Mouse (Mus musculus) CH12.LX (cell line): Measurements from ENCODE around the gene Stag2. TPM values are rescaled to one million over a fixed set of nuclear protein-coding genes. Genes with fewer than 3 reads are reported as not detected.

ENCODE experiments used
- DNase-seq: peaks from one replicate; pipeline ENCODE4 v3.0.0-alpha.2; 2013; ENCODE audit errors: extremely low read depth
- H3K27ac ChIP-seq: 2 replicates; pipeline ENCODE4 v1.5.1; 2012; ENCODE audit warnings: low read depth, mild to moderate bottlenecking, control low read depth, moderate library complexity; ENCODE audit not compliant: insufficient read depth
- H3K27me3 ChIP-seq: replicated peaks from 2 replicates; pipeline ENCODE3; 2012; ENCODE audit warnings: inconsistent platforms
- H3K36me3 ChIP-seq, 2 experiments: replicated peaks in 1 of 2; 2 replicates each; pipeline versions ENCODE3 to v1.6.1; 2012; ENCODE audit warnings: inconsistent platforms in 1 of 2, low read length in 1 of 2, mild to moderate bottlenecking in 1 of 2, mixed read lengths in 1 of 2, moderate library complexity in 1 of 2; ENCODE audit not compliant: control insufficient read depth in 1 of 2, insufficient read depth in 1 of 2
- H3K4me1 ChIP-seq, 2 experiments: 2 replicates each; pipeline ENCODE4 v1.6.1; 2012; ENCODE audit warnings: inconsistent platforms in 1 of 2, moderate library complexity in 1 of 2; ENCODE audit not compliant: insufficient read depth in 2 of 2, control insufficient read depth in 1 of 2
- H3K4me2 ChIP-seq: 2 replicates; pipeline ENCODE4 v1.6.1; 2012; ENCODE audit warnings: low read depth, mild to moderate bottlenecking, control low read depth; ENCODE audit not compliant: poor library complexity, insufficient read depth, severe bottlenecking
- H3K4me3 ChIP-seq, 3 experiments: fragments of 150-350 bp in 1 of 3; sonication (generic) in 1 of 3; replicated peaks in 1 of 3; 2 replicates each; pipeline versions ENCODE3 to v1.5.1; 2011 to 2012; ENCODE audit warnings: low read depth in 2 of 3, low read length in 2 of 3, mild to moderate bottlenecking in 2 of 3, moderate library complexity in 2 of 3, control low read depth in 1 of 3, improper control_type of control experiment in 1 of 3, inconsistent platforms in 1 of 3, mixed read lengths in 1 of 3; ENCODE audit not compliant: poor library complexity in 1 of 3
- H3K79me2 ChIP-seq: replicated peaks from 2 replicates; pipeline ENCODE4 v1.6.1; 2012; ENCODE audit warnings: mild to moderate bottlenecking, moderate library complexity; ENCODE audit not compliant: control insufficient read depth, poor library complexity, insufficient read depth, severe bottlenecking; ENCODE audit errors: extremely low read depth
- H3K9ac ChIP-seq: 2 replicates; pipeline ENCODE4 v1.6.1; 2012; ENCODE audit warnings: low read depth, mild to moderate bottlenecking, control low read depth, moderate library complexity; ENCODE audit not compliant: insufficient read depth
- H3K9me3 ChIP-seq: replicated peaks from 2 replicates; pipeline ENCODE3; 2012; ENCODE audit warnings: low read length, inconsistent platforms, mixed read lengths
- BHLHE40 ChIP-seq: IDR thresholded peaks from 2 replicates; pipeline ENCODE4 v1.6.1; 2011; ENCODE audit warnings: mild to moderate bottlenecking, low read depth, low read length, improper control_type of control experiment
- CTCF ChIP-seq, 2 experiments: IDR thresholded peaks in 1 of 2; conservative IDR thresholded peaks in 1 of 2; 2 replicates each; pipeline ENCODE4 v1.5.1; 2011 to 2012; ENCODE audit warnings: low read depth in 2 of 2, low read length in 2 of 2, improper control_type of control experiment in 1 of 2, inconsistent platforms in 1 of 2, mild to moderate bottlenecking in 1 of 2, moderate library complexity in 1 of 2
- E2F4 ChIP-seq: IDR thresholded peaks from 2 replicates; pipeline ENCODE4 v1.6.1; 2011; ENCODE audit warnings: low read depth, low read length, improper control_type of control experiment; ENCODE audit not compliant: insufficient replicate concordance
- ELF1 ChIP-seq: IDR thresholded peaks from 2 replicates; pipeline ENCODE4 v1.6.1; 2014; ENCODE audit warnings: low read depth, mild to moderate bottlenecking, inconsistent platforms, low read length, improper control_type of control experiment
- ETS1 ChIP-seq: conservative IDR thresholded peaks from 2 replicates; pipeline ENCODE4 v1.6.1; 2012; ENCODE audit warnings: low read depth, mild to moderate bottlenecking, inconsistent platforms, low read length, improper control_type of control experiment, moderate library complexity
- JUN ChIP-seq: IDR thresholded peaks from 2 replicates; pipeline ENCODE4 v1.6.1; 2011; ENCODE audit warnings: low read depth, mild to moderate bottlenecking, low read length, improper control_type of control experiment, moderate library complexity; ENCODE audit not compliant: insufficient read depth
- KAT2A ChIP-seq: IDR thresholded peaks from 2 replicates; pipeline ENCODE4 v1.6.1; 2012; ENCODE audit warnings: low read length, improper control_type of control experiment, inconsistent platforms; ENCODE audit not compliant: insufficient replicate concordance
- MAX ChIP-seq: IDR thresholded peaks from 2 replicates; pipeline ENCODE4 v1.6.1; 2011; ENCODE audit warnings: low read length, improper control_type of control experiment
- MEF2A ChIP-seq: IDR thresholded peaks from 2 replicates; pipeline ENCODE4 v1.6.1; 2014; ENCODE audit warnings: low read depth, mild to moderate bottlenecking, inconsistent platforms, low read length, improper control_type of control experiment, borderline replicate concordance
- NRF1 ChIP-seq: IDR thresholded peaks from 2 replicates; pipeline ENCODE4 v1.6.1; 2014; ENCODE audit warnings: low read depth, mild to moderate bottlenecking, inconsistent platforms, low read length, improper control_type of control experiment, moderate library complexity
- PAX5 ChIP-seq: IDR thresholded peaks from 2 replicates; pipeline ENCODE4 v1.6.1; 2012; ENCODE audit warnings: low read length, inconsistent platforms, mixed read lengths
- POLR2A ChIP-seq: IDR thresholded peaks from 2 replicates; pipeline ENCODE4 v1.6.1; 2011; ENCODE audit warnings: low read depth, mild to moderate bottlenecking, improper control_type of control experiment, low read length
- POLR2AphosphoS2 ChIP-seq: IDR thresholded peaks from 2 replicates; pipeline ENCODE4 v1.6.1; 2011; ENCODE audit warnings: low read depth, low read length, improper control_type of control experiment
- RAD21 ChIP-seq: IDR thresholded peaks from 2 replicates; pipeline ENCODE4 v1.6.1; 2011; ENCODE audit warnings: low read depth, mild to moderate bottlenecking, low read length, improper control_type of control experiment, moderate library complexity
- RCOR1 ChIP-seq: conservative IDR thresholded peaks from 2 replicates; pipeline ENCODE4 v1.6.1; 2012; ENCODE audit warnings: low read depth, mild to moderate bottlenecking, inconsistent platforms, low read length, improper control_type of control experiment
- SIN3A ChIP-seq: IDR thresholded peaks from 2 replicates; pipeline ENCODE4 v1.6.1; 2012; ENCODE audit warnings: low read length, improper control_type of control experiment, inconsistent platforms
- TCF12 ChIP-seq: IDR thresholded peaks from 2 replicates; pipeline ENCODE4 v1.6.1; 2014; ENCODE audit warnings: low read depth, mild to moderate bottlenecking, inconsistent platforms, low read length, improper control_type of control experiment
- USF1 ChIP-seq: IDR thresholded peaks from 2 replicates; pipeline ENCODE4 v1.6.1; 2014; ENCODE audit warnings: low read depth, mild to moderate bottlenecking, inconsistent platforms, low read length, improper control_type of control experiment
- ZC3H11A ChIP-seq: IDR thresholded peaks from 2 replicates; pipeline ENCODE4 v1.6.1; 2012; ENCODE audit warnings: low read depth, mild to moderate bottlenecking, inconsistent platforms, low read length, improper control_type of control experiment
- ZKSCAN1 ChIP-seq: IDR thresholded peaks from 2 replicates; pipeline ENCODE4 v1.6.1; 2012; ENCODE audit warnings: low read depth, inconsistent platforms, low read length, improper control_type of control experiment, borderline replicate concordance
- ZMIZ1 ChIP-seq: IDR thresholded peaks from 2 replicates; pipeline ENCODE4 v1.6.1; 2012; ENCODE audit warnings: low read depth, mild to moderate bottlenecking, inconsistent platforms, low read length, improper control_type of control experiment
- ZNF384 ChIP-seq: IDR thresholded peaks from 2 replicates; pipeline ENCODE4 v1.6.1; 2012; ENCODE audit warnings: low read depth, low read length, improper control_type of control experiment, inconsistent platforms
- dilution Hi-C: fragments of 300-500 bp; cut with MboI; formaldehyde crosslinking; loops from 2 replicates; pipeline ENCODE4 v1.14.3; 2020; ENCODE audit warnings: low sequenced_read_pairs; ENCODE audit not compliant: extremely low pct_unique_long_range_greater_than_20kb, extremely low pct_ligation_motif_present
- in situ Hi-C: fragments of 300-500 bp; cut with MboI; formaldehyde crosslinking; loops from 3 replicates; pipeline ENCODE4 v1.14.3; 2019; ENCODE audit warnings: low sequenced_read_pairs, low pct_ligation_motif_present, low pct_unique_long_range_greater_than_20kb, mixed read lengths
- polyA plus RNA-seq: library from polyadenylated mRNA; unstranded; fragments of >175 nt; gene quantifications from 2 replicates; pipeline ENCODE4 v1.2.1, GENCODE M21; 2012; ENCODE audit warnings: low read depth; ENCODE audit not compliant: insufficient read length
- total RNA-seq, 2 experiments: library from RNA; depleted of rRNA; stranded (reverse); fragments of 300-350 nt in 1 of 2; fragments of >200 nt in 1 of 2; gene quantifications; 2 replicates each; pipeline ENCODE4 v1.2.3; 2012 to 2014

The Stag2 gene
- total and polyA plus RNA-seq, 3 experiments: 43.5 to 138 (median 48.9) TPM

DNA sequence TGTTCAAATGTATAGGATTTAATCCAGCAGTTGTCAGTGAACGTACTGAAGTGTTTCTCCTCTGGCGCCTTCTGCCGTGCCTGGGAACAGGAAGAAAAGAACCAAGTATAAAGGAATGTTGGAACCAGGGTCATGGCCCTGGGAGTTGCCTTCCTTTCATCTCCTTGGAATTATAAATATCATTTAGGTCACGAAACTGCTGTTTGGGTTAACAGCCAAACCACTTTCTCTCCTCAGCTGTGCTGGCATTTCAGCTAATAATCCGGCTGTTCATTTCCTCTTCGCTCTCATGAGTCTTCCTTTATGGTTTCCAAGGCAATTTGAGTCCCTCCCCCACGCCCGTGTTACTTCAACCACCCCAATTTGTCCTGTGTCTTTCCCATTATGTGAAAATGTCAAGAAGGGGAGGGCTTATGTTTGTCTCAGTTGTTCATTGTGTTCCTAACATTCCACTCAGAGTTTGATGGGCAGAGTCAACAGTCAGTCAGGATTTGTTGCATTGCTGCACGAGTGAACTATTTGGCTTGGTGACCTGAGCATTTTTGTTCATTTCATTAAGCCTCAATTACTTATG lies 172.2 kb downstream of the Stag2 start:
- Histone ChIP-seq H3K27me3 (no peaks in the 10 kb centered on the region), H3K9ac (no peak overlapping the region), H3K4me1 (no peaks in the 10 kb centered on the region), H3K4me2 (no peak overlapping the region), H3K27ac (no peak overlapping the region), H3K36me3 (no peaks in the 10 kb centered on the region), H3K9me3 (no peaks in the 10 kb centered on the region), H3K4me3 (no peak overlapping the region), H3K79me2 (no peaks in the 10 kb centered on the region)
- DNase-seq: no peak
- dilution Hi-C loops: no loop called here
- in situ Hi-C loops: no loop called here
- TF ChIP-seq ZC3H11A (no peak), CTCF (conservative IDR thresholded peaks at IDR 0.05 in 1 of 2, IDR thresholded peaks at IDR 0.05 in 1 of 2; ENCODE audit: low read depth in 2 of 2, low read length in 2 of 2) (no peak), E2F4 (no peak), MEF2A (no peak), BHLHE40 (no peak), KAT2A (no peak), MAX (no peak), ZMIZ1 (no peak), ZNF384 (no peak), POLR2AphosphoS2 (no peak), RAD21 (no peak), ZKSCAN1 (no peak), SIN3A (no peak)

DNA sequence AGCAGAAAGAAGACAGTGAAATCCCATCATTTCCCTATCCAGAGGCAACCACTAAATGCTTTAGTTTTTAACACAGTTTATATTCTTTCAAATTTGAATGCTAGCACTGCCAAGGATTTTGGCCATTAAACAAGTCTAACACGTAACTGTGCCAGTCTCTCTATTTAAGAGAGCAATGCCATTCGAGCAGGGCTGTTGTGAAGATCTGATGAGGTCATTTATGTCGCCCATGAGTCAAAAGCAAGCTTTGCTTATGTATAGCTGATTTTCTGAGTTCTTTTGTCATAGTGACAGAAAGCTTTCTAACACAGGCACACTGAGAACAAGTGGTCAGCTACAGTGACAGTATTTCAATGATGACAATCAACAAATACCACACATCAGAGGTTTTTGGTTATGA lies 175.7 kb downstream of the Stag2 start:
- dilution Hi-C loops: no loop called here
- in situ Hi-C loops: no loop called here
- Histone ChIP-seq H3K36me3 (no peaks in the 10 kb centered on the region), H3K9ac (no peak overlapping the region), H3K4me2 (no peak overlapping the region), H3K27ac (no peak overlapping the region), H3K4me3 (no peak overlapping the region), H3K79me2 (no peaks in the 10 kb centered on the region), H3K4me1 (no peaks in the 10 kb centered on the region), H3K27me3 (no peaks in the 10 kb centered on the region), H3K9me3 (no peaks in the 10 kb centered on the region)
- no peak for TF ChIP-seq NRF1
- TF ChIP-seq E2F4: no peak
- TF ChIP-seq ETS1: no peak
- TF ChIP-seq ZC3H11A: no peak
- TF ChIP-seq POLR2A: no peak
- no peak for TF ChIP-seq ELF1
- no peak for TF ChIP-seq TCF12
- no peak for TF ChIP-seq USF1
- no peak for TF ChIP-seq RCOR1
- TF ChIP-seq MAX: no peak
- TF ChIP-seq JUN: no peak
- no peak for TF ChIP-seq POLR2AphosphoS2
- no peak for TF ChIP-seq PAX5
- DNase-seq: no peak

Other genes with a start within 250 kb of the Stag2 start
- gene Thoc2, start 228.6 kb upstream of the Stag2 start, total RNA-seq (2012; rRNA removed): 22.5 and 23.0 TPM in 2 replicates
- gene Thoc2, start 228.6 kb upstream of the Stag2 start, total RNA-seq (2014; rRNA removed): 48.9 and 53.7 TPM in 2 replicates
- 63.7 and 77.1 TPM in 2 replicates for gene Thoc2, start 228.6 kb upstream of the Stag2 start, polyA plus RNA-seq
- 11.0 and 11.7 TPM in 2 replicates for gene Xiap, start 89.6 kb upstream of the Stag2 start, total RNA-seq (2012; rRNA removed)
- 26.7 and 29.8 TPM in 2 replicates for gene Xiap, start 89.6 kb upstream of the Stag2 start, total RNA-seq (2014; rRNA removed)
- 16.3 and 17.9 TPM in 2 replicates for gene Xiap, start 89.6 kb upstream of the Stag2 start, polyA plus RNA-seq